Mouse (Mus musculus): Measurements from ENCODE around the gene Map4k2. TPM values are rescaled to one million over a fixed set of nuclear protein-coding genes. Genes with fewer than 3 reads are reported as not detected.

Map4k2 gene
- polyA plus RNA-seq, 1 experiment, result 10.0 TPM

DNA sequence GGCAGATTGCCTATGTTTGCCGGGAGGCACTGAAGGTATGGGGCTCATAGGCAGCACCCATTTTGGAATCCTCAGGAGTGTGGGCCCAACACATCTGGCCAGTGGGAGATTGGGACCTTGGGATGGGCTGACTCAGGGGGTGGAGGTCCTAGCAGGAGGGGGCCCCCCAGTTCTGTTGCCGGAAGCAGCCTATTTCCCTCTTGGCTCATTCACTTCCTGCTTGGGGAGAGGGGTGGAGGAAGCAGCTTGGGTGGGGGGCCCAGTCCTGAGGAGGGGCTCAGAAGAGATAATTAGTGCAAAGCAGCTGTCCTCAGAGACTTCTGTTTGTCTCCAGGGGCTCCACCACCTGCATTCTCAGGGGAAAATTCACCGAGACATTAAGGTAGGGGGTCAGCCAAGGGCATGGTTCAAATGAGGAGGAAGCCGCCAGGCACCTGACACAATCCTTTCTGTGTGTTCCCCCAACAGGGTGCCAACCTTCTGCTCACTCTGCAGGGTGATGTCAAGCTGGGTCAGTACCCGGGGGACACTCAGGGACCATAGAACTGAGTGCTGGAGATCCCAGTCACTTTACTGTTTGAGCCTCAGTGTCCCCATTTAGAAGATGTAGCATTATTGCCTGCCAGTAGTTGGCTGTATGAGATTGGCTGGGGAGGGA lies 1.5 kb downstream of the Map4k2 start:
- H3ac ChIP-seq (ENCODE audit: control insufficient read depth, insufficient read length), result no peak overlapping the region
- no peaks in the 10 kb centered on the region for H3K27me3 ChIP-seq (ENCODE audit: control insufficient read depth, insufficient read depth, insufficient read length)
- no peaks in the 10 kb centered on the region for H3K79me2 ChIP-seq (ENCODE audit: control insufficient read depth, insufficient read depth)
- no peak overlapping the region for H3K4me2 ChIP-seq (ENCODE audit: low read depth)
- TF ChIP-seq TCF12 (IDR thresholded peaks at IDR 0.05; ENCODE audit: insufficient read depth, poor library complexity, severe bottlenecking) (no peak), POLR2AphosphoS2 (IDR thresholded peaks at IDR 0.05; ENCODE audit: insufficient read length, low read depth) (no peak), POLR2A (IDR thresholded peaks at IDR 0.05; ENCODE audit: insufficient read length, low read depth) (no peak), E2F4 (IDR thresholded peaks at IDR 0.05; ENCODE audit: insufficient read depth) (no peak), CEBPB (IDR thresholded peaks at IDR 0.05; ENCODE audit: insufficient read depth, poor library complexity, severe bottlenecking) (no peak), MAX (IDR thresholded peaks at IDR 0.05; ENCODE audit: low read depth) (no peak), USF1 (IDR thresholded peaks at IDR 0.05; ENCODE audit: low read depth) (no peak), MYOD1 (IDR thresholded peaks at IDR 0.05; ENCODE audit: control insufficient read depth in 1 of 3, insufficient read length in 2 of 3, low read depth in 2 of 3) (no peak), TCF3 (IDR thresholded peaks at IDR 0.05; ENCODE audit: insufficient read length, low read depth) (no peak), REST (IDR thresholded peaks at IDR 0.05; ENCODE audit: insufficient read depth, insufficient read length) (no peak), SRF (IDR thresholded peaks at IDR 0.05; ENCODE audit: control insufficient read depth, insufficient read length, low read depth) (no peak), MYOG (IDR thresholded peaks at IDR 0.05; ENCODE audit: control insufficient read depth in 1 of 3, insufficient read depth in 1 of 3, insufficient read length in 2 of 3, low read depth in 2 of 3) (no peak)
- H3K4me3 ChIP-seq, result peak overlapping the region; percentile 22
- peaks cover 21% of the 10 kb centered on the region for H3K36me3 ChIP-seq (ENCODE audit: control insufficient read depth, insufficient read depth)

DNA sequence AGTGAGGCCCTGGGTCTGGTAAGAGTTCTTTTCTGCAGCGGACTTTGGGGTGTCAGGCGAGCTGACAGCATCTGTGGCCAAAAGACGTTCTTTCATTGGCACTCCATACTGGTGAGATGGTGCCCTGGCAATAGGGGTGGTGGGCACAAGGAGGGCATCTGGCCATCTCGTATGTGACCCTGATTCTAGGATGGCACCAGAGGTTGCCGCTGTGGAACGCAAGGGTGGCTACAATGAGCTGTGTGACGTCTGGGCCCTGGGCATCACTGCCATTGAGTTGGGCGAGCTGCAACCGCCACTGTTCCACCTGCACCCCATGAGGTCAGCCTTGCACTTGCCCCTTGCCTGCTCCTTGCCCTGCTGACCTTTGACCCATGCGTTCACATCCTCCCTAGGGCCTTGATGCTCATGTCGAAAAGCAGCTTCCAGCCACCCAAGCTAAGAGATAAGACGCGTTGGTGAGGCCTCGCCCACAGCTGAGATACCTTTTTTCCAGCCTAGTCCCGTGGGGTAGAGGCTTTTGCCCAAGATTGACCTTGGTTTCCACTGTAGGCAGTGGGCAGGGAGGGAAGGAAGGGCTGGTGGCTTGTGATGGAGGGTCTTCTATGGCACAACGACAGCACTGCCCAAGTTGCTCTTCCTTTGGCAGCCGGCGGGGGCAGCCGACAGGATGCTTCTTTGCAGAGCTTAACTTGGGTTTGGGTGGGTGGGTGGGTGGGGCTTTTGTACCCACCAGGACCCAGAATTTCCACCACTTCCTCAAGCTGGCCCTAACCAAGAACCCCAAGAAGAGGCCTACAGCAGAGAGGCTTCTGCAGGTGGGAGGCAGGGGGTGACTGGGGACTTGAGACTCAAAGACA lies 2.4 kb downstream of the Map4k2 start:
- no peak overlapping the region for H3K4me3 ChIP-seq
- H3ac ChIP-seq (ENCODE audit: control insufficient read depth, insufficient read length), result no peak overlapping the region
- peaks cover 14% of the 10 kb centered on the region for H3K36me3 ChIP-seq (ENCODE audit: control insufficient read depth, insufficient read depth)
- TF ChIP-seq USF1 (IDR thresholded peaks at IDR 0.05; ENCODE audit: low read depth) (no peak), REST (IDR thresholded peaks at IDR 0.05; ENCODE audit: insufficient read depth, insufficient read length) (no peak), MAX (IDR thresholded peaks at IDR 0.05; ENCODE audit: low read depth) (no peak), E2F4 (IDR thresholded peaks at IDR 0.05; ENCODE audit: insufficient read depth) (no peak), MYOD1 (IDR thresholded peaks at IDR 0.05; ENCODE audit: control insufficient read depth in 1 of 3, insufficient read length in 2 of 3, low read depth in 2 of 3) (no peak), CEBPB (IDR thresholded peaks at IDR 0.05; ENCODE audit: insufficient read depth, poor library complexity, severe bottlenecking) (no peak), SRF (IDR thresholded peaks at IDR 0.05; ENCODE audit: control insufficient read depth, insufficient read length, low read depth) (no peak), POLR2A (IDR thresholded peaks at IDR 0.05; ENCODE audit: insufficient read length, low read depth) (no peak), TCF3 (IDR thresholded peaks at IDR 0.05; ENCODE audit: insufficient read length, low read depth) (no peak), TCF12 (IDR thresholded peaks at IDR 0.05; ENCODE audit: insufficient read depth, poor library complexity, severe bottlenecking) (no peak), POLR2AphosphoS2 (IDR thresholded peaks at IDR 0.05; ENCODE audit: insufficient read length, low read depth) (no peak), MYOG (IDR thresholded peaks at IDR 0.05; ENCODE audit: control insufficient read depth in 1 of 3, insufficient read depth in 1 of 3, insufficient read length in 2 of 3, low read depth in 2 of 3) (no peak)
- H3K4me2 ChIP-seq (ENCODE audit: low read depth), result no peak overlapping the region
- no peaks in the 10 kb centered on the region for H3K79me2 ChIP-seq (ENCODE audit: control insufficient read depth, insufficient read depth)
- no peaks in the 10 kb centered on the region for H3K27me3 ChIP-seq (ENCODE audit: control insufficient read depth, insufficient read depth, insufficient read length)

DNA sequence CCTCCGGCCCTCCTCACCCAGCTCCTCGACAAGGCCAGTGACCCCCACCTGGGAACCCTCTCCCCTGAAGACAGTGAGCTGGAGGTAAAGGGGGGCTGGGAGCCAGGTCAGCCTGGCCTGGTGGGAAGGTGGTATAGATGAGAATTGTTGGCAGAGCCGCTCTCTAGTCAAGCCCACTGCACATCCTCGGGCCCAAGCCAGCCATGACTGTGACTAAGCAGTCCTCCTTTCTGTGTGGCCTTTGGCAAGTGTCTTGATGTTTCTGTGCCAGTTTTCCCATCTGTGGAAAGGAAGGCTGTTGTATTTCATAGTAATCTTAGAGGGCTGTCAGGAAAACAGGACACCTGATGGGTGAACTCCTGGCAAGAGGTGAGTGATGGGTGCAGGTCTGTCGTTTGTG lies 3.1 kb downstream of the Map4k2 start:
- no peak overlapping the region for H3ac ChIP-seq (ENCODE audit: control insufficient read depth, insufficient read length)
- peaks cover 7% of the 10 kb centered on the region for H3K36me3 ChIP-seq (ENCODE audit: control insufficient read depth, insufficient read depth)
- no peaks in the 10 kb centered on the region for H3K79me2 ChIP-seq (ENCODE audit: control insufficient read depth, insufficient read depth)
- H3K4me3 ChIP-seq, result no peak overlapping the region
- TF ChIP-seq POLR2AphosphoS2 (IDR thresholded peaks at IDR 0.05; ENCODE audit: insufficient read length, low read depth), result no peak
- TF ChIP-seq TCF3 (IDR thresholded peaks at IDR 0.05; ENCODE audit: insufficient read length, low read depth), result no peak
- no peak overlapping the region for H3K4me2 ChIP-seq (ENCODE audit: low read depth)
- H3K27me3 ChIP-seq (ENCODE audit: control insufficient read depth, insufficient read depth, insufficient read length), result no peaks in the 10 kb centered on the region

DNA sequence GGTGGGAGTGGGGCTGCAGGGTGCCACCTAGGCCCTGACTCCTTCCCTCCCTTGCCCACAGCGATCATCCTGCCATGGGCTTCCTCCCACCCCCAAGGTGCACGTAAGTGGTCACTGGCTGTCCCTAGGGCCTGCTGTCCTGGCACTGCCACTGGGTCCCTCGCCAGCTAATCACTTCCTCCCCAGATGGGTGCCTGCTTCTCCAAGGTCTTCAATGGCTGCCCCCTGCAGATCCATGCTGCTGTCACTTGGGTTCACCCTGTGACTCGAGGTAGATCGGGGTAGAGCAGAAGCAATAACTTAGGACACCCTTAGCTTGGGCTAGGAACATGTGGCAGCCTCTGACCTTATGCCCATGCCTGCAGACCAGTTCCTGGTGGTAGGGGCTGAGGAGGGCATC lies 5.1 kb downstream of the Map4k2 start:
- H3K4me3 ChIP-seq, result no peak overlapping the region
- no peak overlapping the region for H3ac ChIP-seq (ENCODE audit: control insufficient read depth, insufficient read length)
- no peak overlapping the region for H3K4me2 ChIP-seq (ENCODE audit: low read depth)
- TF ChIP-seq TCF12 (IDR thresholded peaks at IDR 0.05; ENCODE audit: insufficient read depth, poor library complexity, severe bottlenecking), result no peak
- TF ChIP-seq POLR2AphosphoS2 (IDR thresholded peaks at IDR 0.05; ENCODE audit: insufficient read length, low read depth), result no peak
- no peak for TF ChIP-seq CEBPB (IDR thresholded peaks at IDR 0.05; ENCODE audit: insufficient read depth, poor library complexity, severe bottlenecking)
- no peak for TF ChIP-seq MAX (IDR thresholded peaks at IDR 0.05; ENCODE audit: low read depth)
- TF ChIP-seq POLR2A (IDR thresholded peaks at IDR 0.05; ENCODE audit: insufficient read length, low read depth), result no peak
- no peak for TF ChIP-seq USF1 (IDR thresholded peaks at IDR 0.05; ENCODE audit: low read depth)
- no peak for TF ChIP-seq TCF3 (IDR thresholded peaks at IDR 0.05; ENCODE audit: insufficient read length, low read depth)
- no peak for TF ChIP-seq REST (IDR thresholded peaks at IDR 0.05; ENCODE audit: insufficient read depth, insufficient read length)
- no peak for TF ChIP-seq MYOG (IDR thresholded peaks at IDR 0.05; ENCODE audit: control insufficient read depth in 1 of 3, insufficient read depth in 1 of 3, insufficient read length in 2 of 3, low read depth in 2 of 3)
- TF ChIP-seq SRF (IDR thresholded peaks at IDR 0.05; ENCODE audit: control insufficient read depth, insufficient read length, low read depth), result no peak
- no peaks in the 10 kb centered on the region for H3K79me2 ChIP-seq (ENCODE audit: control insufficient read depth, insufficient read depth)
- H3K27me3 ChIP-seq (ENCODE audit: control insufficient read depth, insufficient read depth, insufficient read length), result no peaks in the 10 kb centered on the region
- no peaks in the 10 kb centered on the region for H3K36me3 ChIP-seq (ENCODE audit: control insufficient read depth, insufficient read depth)

Data from myocyte (in vitro differentiated cells).